Mouse (Mus musculus): ENCODE measurements around the gene Tbc1d21.

GRCm38 (mm10) chr9:58373912-58374431 lies 3.7 kb upstream of the Tbc1d21 start:
- TF ChIP-seq POLR2A (IDR thresholded peaks at IDR 0.05; ENCODE audit: low read depth, low read length) (no peak), CTCF (conservative IDR thresholded peaks at IDR 0.05 in 1 of 2, IDR thresholded peaks at IDR 0.05 in 1 of 2; ENCODE audit: low read depth in 2 of 2, low read length in 2 of 2) (no peak), USF1 (IDR thresholded peaks at IDR 0.05; ENCODE audit: low read depth, low read length) (no peak), ZNF384 (IDR thresholded peaks at IDR 0.05; ENCODE audit: low read depth, low read length) (no peak)
